Mouse (Mus musculus) lung, adult 2 months (tissue): ENCODE data around the gene Crnkl1. TPM values are rescaled to one million over a fixed set of nuclear protein-coding genes. Genes with fewer than 3 reads are reported as not detected.
"Not testable (repeated sequence)": the region's sequence is repeated elsewhere in the genome, so short reads cannot be mapped to it uniquely, and the experiment has no call there.

Source experiments
- DNase-seq: peaks from one replicate; pipeline ENCODE4 v3.0.0; 2022
- H3K4me1 ChIP-seq: fragments of 200-500 bp; 2 replicates; pipeline ENCODE4 v1.6.1; 2011; ENCODE audit warnings: low read length; ENCODE audit not compliant: control insufficient read depth, insufficient read depth
- H3K4me3 ChIP-seq: fragments of 200-500 bp; replicated peaks from 2 replicates; pipeline ENCODE3; 2011; ENCODE audit warnings: low read depth, mild to moderate bottlenecking, control low read depth, low read length; ENCODE audit errors: extremely low read depth
- CTCF ChIP-seq: fragments of 200-500 bp; IDR thresholded peaks from 2 replicates; pipeline ENCODE4 v1.5.1; 2011; ENCODE audit warnings: mild to moderate bottlenecking, low read length, control low read depth; ENCODE audit not compliant: insufficient read depth
- POLR2A ChIP-seq: fragments of 200-500 bp; IDR thresholded peaks from 2 replicates; pipeline ENCODE4 v1.6.1; 2011; ENCODE audit warnings: low read depth, mild to moderate bottlenecking, control low read depth, low read length, borderline replicate concordance; ENCODE audit errors: extremely low read depth
- WGBS: fragments of 180-500 bp; shearing (Covaris S2); methylation state at CpG from one replicate; pipeline ENCODE4 v1.1.7; 2018; 5-methylcytosine and 5-hydroxymethylcytosine counted together
- polyA plus RNA-seq: library from polyadenylated mRNA; depleted of rRNA; stranded (reverse); fragments of >200 nt; gene quantifications from 2 replicates; pipeline ENCODE4 v1.2.3, GENCODE M21; 2012

Gene Crnkl1
- polyA plus RNA-seq, 1 experiment: 6.6 TPM

DNA sequence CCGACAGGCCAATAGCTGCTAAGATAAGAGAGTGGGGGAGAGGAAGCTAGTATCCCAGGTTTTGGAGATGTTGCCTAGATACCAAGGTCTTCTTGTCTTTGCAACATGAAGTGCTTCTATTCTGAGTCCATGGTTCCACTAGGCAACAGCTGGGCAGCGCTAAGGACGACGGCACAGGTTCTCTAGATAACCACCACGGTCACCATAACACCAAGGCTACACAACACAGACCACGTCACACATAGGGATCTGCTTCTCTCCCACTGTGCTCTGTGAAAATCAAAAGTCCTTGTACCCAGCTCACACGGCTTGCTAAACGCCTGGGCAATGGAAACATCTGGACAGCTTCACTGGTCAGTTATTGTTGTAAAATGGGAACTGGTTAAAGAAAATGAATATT, 2.2 kb upstream of the Crnkl1 start:
- 67% methylated on average over 8 of the region's 8 CpGs for WGBS
- DNase-seq: no peak
- TF ChIP-seq POLR2A (no peak), CTCF (no peak)
- H3K4me1 ChIP-seq: no peaks in the 10 kb centered on the region
- H3K4me3 ChIP-seq: no peak overlapping the region

DNA sequence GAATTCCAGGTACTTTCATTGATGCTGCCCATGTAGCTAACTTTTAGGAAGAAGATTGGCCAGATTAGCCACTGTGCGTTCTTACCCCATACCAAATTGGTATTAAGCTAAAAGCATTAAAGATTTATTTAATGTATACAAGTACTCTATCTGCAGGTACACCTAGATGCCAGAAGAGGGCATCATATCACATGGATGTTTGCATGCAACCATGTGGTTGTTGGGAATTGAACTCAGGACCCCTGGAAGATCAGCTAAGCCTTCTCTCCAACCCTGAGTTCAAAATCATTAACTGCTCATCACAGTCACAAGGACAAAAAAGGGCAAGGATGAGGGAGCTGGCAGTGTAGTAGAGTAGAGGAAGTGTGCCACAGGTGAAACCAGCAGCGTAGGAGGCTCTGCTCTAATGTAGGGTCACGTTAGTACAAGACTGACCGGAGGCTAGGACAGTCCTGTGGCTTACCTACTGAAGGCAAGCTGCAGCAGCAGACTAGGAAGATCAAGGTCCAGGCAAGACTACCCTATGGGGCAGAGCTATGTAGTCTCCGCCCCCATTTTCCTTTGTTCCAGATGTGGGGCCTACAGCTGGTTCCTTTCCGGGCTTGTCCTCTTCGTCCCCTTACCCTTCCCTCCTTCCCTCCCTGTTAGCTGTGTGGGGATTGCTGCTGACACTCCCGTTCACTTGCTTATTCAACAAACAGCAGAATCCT, 13.7 kb downstream of the Crnkl1 start:
- Histone ChIP-seq H3K4me3 (no peak overlapping the region), H3K4me1 (no peaks in the 10 kb centered on the region)
- no peak for DNase-seq
- WGBS: 81% methylated on average over 8 of the region's 8 CpGs
- TF ChIP-seq CTCF (no peak), POLR2A (no peak)

DNA sequence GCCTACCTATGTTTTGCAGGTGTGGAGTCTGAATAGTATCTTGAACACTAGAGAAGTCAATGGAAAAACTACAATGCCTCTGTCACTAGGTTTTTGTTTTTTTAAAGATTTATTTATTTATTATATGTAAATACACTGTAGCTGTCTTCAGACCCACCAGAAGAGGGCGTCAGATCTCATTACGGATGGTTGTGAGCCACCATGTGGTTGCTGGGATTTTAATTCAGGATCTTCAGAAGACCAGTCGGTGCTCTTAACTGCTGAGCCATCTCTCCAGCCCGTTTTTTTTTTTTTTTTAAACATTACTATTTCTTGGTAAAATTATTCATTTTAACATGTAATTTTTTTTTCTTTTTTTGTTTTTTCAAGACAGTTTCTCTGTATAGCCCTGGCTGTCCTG, 28.9 kb downstream of the Crnkl1 start:
- not testable (repeated sequence) for H3K4me3 ChIP-seq, DNase-seq
- H3K4me1 ChIP-seq: peaks cover 14% of the 10 kb centered on the region
- 30% methylated on average over 4 of the region's 4 CpGs for WGBS

- WGBS: 74% methylated on average over 6 of the region's 6 CpGs
- no peak overlapping the region for H3K4me3 ChIP-seq
- TF ChIP-seq POLR2A (no peak), CTCF (no peak)
- DNase-seq: no peak
- H3K4me1 ChIP-seq: peaks cover 14% of the 10 kb centered on the region
Measured at GRCm38 (mm10) chr2:145905156-145905555, 29.7 kb downstream of the Crnkl1 start.

GRCm38 (mm10) chr2:145903983-145904616, 30.7 kb downstream of the Crnkl1 start:
- DNase-seq: no peak
- Histone ChIP-seq H3K4me1 (peaks cover 14% of the 10 kb centered on the region), H3K4me3 (peak overlapping the region; percentile 98)
- WGBS: 24% methylated on average over 12 of the region's 12 CpGs
- TF ChIP-seq POLR2A (no peak), CTCF (no peak)

- TF ChIP-seq CTCF (peak; percentile 63), POLR2A (peak; percentile 63)
- WGBS: under 1% methylated on average over 68 of the region's 68 CpGs
- H3K4me3 ChIP-seq: peak overlapping the region; percentile 98
- H3K4me1 ChIP-seq: peaks cover 14% of the 10 kb centered on the region
- peak; percentile 89 for DNase-seq
Measured at GRCm38 (mm10) chr2:145903061-145903901, 31.5 kb downstream of the Crnkl1 start.

- 90% methylated on average over 6 of the region's 6 CpGs for WGBS
- no peak for TF ChIP-seq POLR2A
- no peak for TF ChIP-seq CTCF
- no peak for DNase-seq
- Histone ChIP-seq H3K4me3 (peak within 1 kb of the TSS; percentile 98), H3K4me1 (peaks cover 14% of the 10 kb centered on the region)
Measured at GRCm38 (mm10) chr2:145901861-145902260, 33.0 kb downstream of the Crnkl1 start, which contains the start of gene Naa20. Gene Naa20, plus strand, starts transcription at chr2:145902099.

GRCm38 (mm10) chr2:145900318-145900717, 34.5 kb downstream of the Crnkl1 start:
- peaks cover 14% of the 10 kb centered on the region for H3K4me1 ChIP-seq
- not testable (repeated sequence) for H3K4me3 ChIP-seq, DNase-seq
- 73% methylated on average over 7 of the region's 8 CpGs for whole genome bisulfite sequencing

DNA sequence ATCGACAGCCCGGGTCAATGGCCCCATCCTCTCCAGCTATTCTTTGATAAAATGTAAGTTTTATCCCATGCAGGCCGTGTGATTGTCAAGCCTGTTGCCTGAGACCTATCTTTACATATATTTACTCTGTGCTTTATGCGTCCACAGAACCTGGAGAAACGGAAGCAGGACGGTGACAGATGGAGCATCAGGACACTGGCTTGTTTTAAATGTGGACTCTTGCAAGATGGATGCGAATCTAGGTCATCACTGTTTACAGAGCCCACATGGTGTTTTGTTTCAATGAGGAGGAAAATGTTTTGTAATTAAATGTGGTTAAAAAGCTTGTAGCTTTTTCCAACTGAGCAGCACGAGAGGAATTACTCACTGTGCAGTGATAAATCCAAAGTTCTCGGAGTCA, 36.7 kb downstream of the Crnkl1 start:
- DNase-seq: no peak
- WGBS: 59% methylated on average over 9 of the region's 9 CpGs
- Histone ChIP-seq H3K4me3 (no peak overlapping the region), H3K4me1 (peaks cover 2% of the 10 kb centered on the region; the same call in 1 of the 2 replicates)
- TF ChIP-seq CTCF (no peak), POLR2A (no peak)
